Mouse (Mus musculus) forebrain, embryonic 13.5 days (tissue): ENCODE measurements around the gene Nr2c2. TPM values are rescaled to one million over a fixed set of nuclear protein-coding genes. Genes with fewer than 3 reads are reported as not detected.

Experiments used
- ATAC-seq: fragments of 200-750 bp; cut with Nextera tagmentation; 2 replicates; pipeline ENCODE4 v1.8.0; 2017
- H3K27ac ChIP-seq: fragments of 300-500 bp; sonication (generic); 2 replicates; pipeline ENCODE4 v1.5.1; 2015; ENCODE audit warnings: inconsistent platforms, mild to moderate bottlenecking, moderate library complexity
- H3K27me3 ChIP-seq: fragments of 300-500 bp; sonication (generic); 2 replicates; pipeline ENCODE4 v1.6.1; 2015; ENCODE audit warnings: mild to moderate bottlenecking, inconsistent platforms
- H3K36me3 ChIP-seq: fragments of 300-500 bp; sonication (generic); 2 replicates; pipeline ENCODE4 v1.6.1; 2015; ENCODE audit warnings: mild to moderate bottlenecking, inconsistent platforms; ENCODE audit not compliant: poor library complexity, severe bottlenecking
- H3K4me1 ChIP-seq: fragments of 300-500 bp; sonication (generic); 2 replicates; pipeline ENCODE4 v1.6.1; 2015; ENCODE audit warnings: inconsistent platforms
- H3K4me2 ChIP-seq: fragments of 300-500 bp; sonication (generic); 2 replicates; pipeline ENCODE4 v1.6.1; 2015; ENCODE audit warnings: inconsistent platforms, mild to moderate bottlenecking, moderate library complexity
- H3K4me3 ChIP-seq: fragments of 300-500 bp; sonication (generic); 2 replicates; pipeline ENCODE4 v1.5.1; 2015; ENCODE audit warnings: mild to moderate bottlenecking, inconsistent platforms
- H3K9ac ChIP-seq: fragments of 300-500 bp; sonication (generic); 2 replicates; pipeline ENCODE4 v1.6.1; 2015; ENCODE audit warnings: mild to moderate bottlenecking, inconsistent platforms
- H3K9me3 ChIP-seq: fragments of 300-500 bp; sonication (generic); replicated peaks from 2 replicates; pipeline ENCODE4 v1.6.1; 2016; ENCODE audit warnings: inconsistent platforms
- WGBS: fragments of 180-500 bp; shearing (Covaris S2); methylation state at CpG from one replicate; pipeline ENCODE4 v1.1.7; 2015; 5-methylcytosine and 5-hydroxymethylcytosine counted together
- polyA plus RNA-seq: library from polyadenylated mRNA; unstranded; fragments of >200 nt; fragmentation: Nextera tagmentation; extraction: Ambion mirVana; gene quantifications from 2 replicates; pipeline ENCODE4 v1.2.1, GENCODE M21; 2015

Gene Nr2c2
- polyA plus RNA-seq, 1 experiment from 2014 or later, result 21.7 TPM

GRCm38 (mm10) chr6:92132021-92132911 lies 41.1 kb downstream of the Nr2c2 start:
- H3K27ac ChIP-seq, result no peak overlapping the region
- no peaks in the 10 kb centered on the region for H3K4me1 ChIP-seq
- peaks cover 11% of the 10 kb centered on the region; the same call in 1 of the 2 replicates for H3K36me3 ChIP-seq
- no peaks in the 10 kb centered on the region for H3K9me3 ChIP-seq
- no peaks in the 10 kb centered on the region for H3K27me3 ChIP-seq
- no peak overlapping the region for H3K4me2 ChIP-seq
- no peak overlapping the region for H3K4me3 ChIP-seq
- H3K9ac ChIP-seq, result no peak overlapping the region
- no peak for ATAC-seq
- WGBS, result 86% methylated on average over 3 of the region's 3 CpGs

DNA sequence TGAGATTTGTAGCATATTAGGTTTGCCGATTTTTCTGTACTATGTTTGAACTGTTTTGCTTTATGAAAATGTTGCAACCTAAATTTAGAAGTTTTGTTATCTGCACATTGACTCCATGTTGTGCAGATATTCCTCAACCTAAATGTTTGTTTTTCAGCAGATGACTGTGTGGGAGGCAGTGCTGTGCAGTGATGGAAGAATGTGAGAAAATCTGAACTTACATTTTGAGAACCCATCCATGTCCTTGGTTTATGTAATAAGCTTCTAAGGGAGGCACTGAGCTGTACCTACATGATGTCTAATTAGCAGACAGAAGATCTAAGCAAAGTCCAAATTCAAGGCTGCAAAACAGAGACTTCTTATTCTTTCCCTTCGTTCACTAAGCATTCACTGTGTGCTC lies 42.4 kb downstream of the Nr2c2 start:
- H3K9me3 ChIP-seq, result no peaks in the 10 kb centered on the region
- no peak overlapping the region for H3K27ac ChIP-seq
- H3K9ac ChIP-seq, result no peak overlapping the region
- H3K27me3 ChIP-seq, result no peaks in the 10 kb centered on the region
- H3K4me1 ChIP-seq, result no peaks in the 10 kb centered on the region
- H3K36me3 ChIP-seq, result peaks cover 11% of the 10 kb centered on the region; the same call in 1 of the 2 replicates
- no peak overlapping the region for H3K4me3 ChIP-seq
- no peak for ATAC-seq
- WGBS, result 95% methylated on average over 2 of the region's 2 CpGs
- no peak overlapping the region for H3K4me2 ChIP-seq

GRCm38 (mm10) chr6:92136356-92136755 lies 45.2 kb downstream of the Nr2c2 start:
- WGBS, result 77% methylated on average over 2 of the region's 2 CpGs
- H3K9me3 ChIP-seq, result no peaks in the 10 kb centered on the region
- H3K4me3 ChIP-seq, result no peak overlapping the region
- no peak overlapping the region for H3K9ac ChIP-seq
- H3K4me1 ChIP-seq, result no peaks in the 10 kb centered on the region
- ATAC-seq, result no peak
- no peaks in the 10 kb centered on the region for H3K27me3 ChIP-seq
- peaks cover 24% of the 10 kb centered on the region for H3K36me3 ChIP-seq
- no peak overlapping the region for H3K27ac ChIP-seq
- H3K4me2 ChIP-seq, result no peak overlapping the region

DNA sequence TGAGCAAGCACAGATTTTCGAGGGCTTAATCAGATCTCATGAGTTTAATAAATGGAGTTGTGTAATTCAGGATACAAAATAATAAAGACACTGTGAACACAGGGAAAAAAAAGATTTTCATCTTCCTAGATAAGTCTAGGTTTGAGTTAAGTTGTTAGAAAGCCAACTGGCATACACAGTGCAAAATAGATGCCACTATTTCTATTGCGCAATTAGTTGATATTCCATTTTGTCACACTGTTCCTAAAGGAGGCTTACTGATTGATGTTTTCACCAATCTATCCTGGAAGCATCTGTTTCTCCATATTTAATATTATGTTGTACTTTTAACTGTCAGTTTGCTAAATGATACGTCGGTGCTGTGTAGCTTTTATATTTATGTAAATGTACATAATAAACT lies 54.7 kb downstream of the Nr2c2 start:
- Histone ChIP-seq H3K36me3 (peaks cover 49% of the 10 kb centered on the region), H3K9me3 (no peaks in the 10 kb centered on the region), H3K9ac (no peak overlapping the region), H3K4me2 (no peak overlapping the region), H3K4me1 (no peaks in the 10 kb centered on the region), H3K4me3 (no peak overlapping the region), H3K27ac (no peak overlapping the region), H3K27me3 (no peaks in the 10 kb centered on the region)
- WGBS, result 91% methylated on average over 4 of the region's 4 CpGs
- no peak for ATAC-seq

GRCm38 (mm10) chr6:92153774-92154173 lies 62.6 kb downstream of the Nr2c2 start:
- ATAC-seq, result no peak
- H3K9me3 ChIP-seq, result no peaks in the 10 kb centered on the region
- H3K27me3 ChIP-seq, result no peaks in the 10 kb centered on the region
- H3K4me3 ChIP-seq, result no peak overlapping the region
- no peak overlapping the region for H3K4me2 ChIP-seq
- peaks cover 85% of the 10 kb centered on the region for H3K36me3 ChIP-seq
- H3K4me1 ChIP-seq, result no peaks in the 10 kb centered on the region
- no peak overlapping the region for H3K9ac ChIP-seq
- no peak overlapping the region for H3K27ac ChIP-seq
- WGBS, result 90% methylated on average over 1 of the region's 1 CpGs

GRCm38 (mm10) chr6:92158801-92159200 lies 67.6 kb downstream of the Nr2c2 start:
- WGBS, result 91% methylated on average over 3 of the region's 3 CpGs
- Histone ChIP-seq H3K4me1 (no peaks in the 10 kb centered on the region), H3K36me3 (peaks cover 99% of the 10 kb centered on the region), H3K27ac (no peak overlapping the region), H3K4me3 (no peak overlapping the region), H3K4me2 (no peak overlapping the region), H3K9me3 (no peaks in the 10 kb centered on the region), H3K9ac (no peak overlapping the region), H3K27me3 (no peaks in the 10 kb centered on the region)
- no peak for ATAC-seq

- no peak overlapping the region for H3K4me3 ChIP-seq
- no peak overlapping the region for H3K9ac ChIP-seq
- no peaks in the 10 kb centered on the region for H3K9me3 ChIP-seq
- no peak overlapping the region for H3K4me2 ChIP-seq
- 90% methylated on average over 1 of the region's 1 CpGs for WGBS
- H3K27ac ChIP-seq, result no peak overlapping the region
- ATAC-seq, result no peak
- H3K27me3 ChIP-seq, result no peaks in the 10 kb centered on the region
- H3K4me1 ChIP-seq, result no peaks in the 10 kb centered on the region
- peaks cover 95% of the 10 kb centered on the region for H3K36me3 ChIP-seq
These were observed 71.5 kb downstream of the Nr2c2 start for GRCm38 (mm10) chr6:92162724-92163123.

DNA sequence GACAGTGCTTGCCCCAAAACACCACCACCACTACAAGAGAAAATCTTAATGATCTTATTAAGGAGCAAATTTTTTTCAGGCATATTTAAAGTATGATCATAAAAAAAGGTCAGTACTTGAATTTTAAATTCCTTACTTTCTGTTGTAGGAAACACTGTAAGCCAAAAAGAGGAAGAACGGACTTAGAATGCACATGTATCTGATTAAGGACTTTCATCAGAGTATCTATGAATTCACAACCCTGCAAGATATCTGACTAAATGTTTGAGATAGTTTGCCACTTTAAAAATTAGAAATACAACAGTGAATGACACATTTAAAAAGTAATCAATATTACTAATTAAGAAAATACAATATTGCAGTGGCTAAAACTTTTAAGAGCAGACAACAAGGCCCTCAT lies 85.3 kb downstream of the Nr2c2 start:
- Histone ChIP-seq H3K9ac (no peak overlapping the region), H3K36me3 (peaks cover 81% of the 10 kb centered on the region), H3K4me3 (no peak overlapping the region), H3K27me3 (no peaks in the 10 kb centered on the region), H3K27ac (no peak overlapping the region), H3K9me3 (no peaks in the 10 kb centered on the region; the same call in 1 of the 2 replicates), H3K4me1 (no peaks in the 10 kb centered on the region), H3K4me2 (no peak overlapping the region)
- no peak for ATAC-seq
- WGBS, result 92% methylated on average over 1 of the region's 1 CpGs

GRCm38 (mm10) chr6:92183621-92184131 lies 92.5 kb downstream of the Nr2c2 start, which contains the start of gene Mrps25:
Gene Mrps25 (minus strand): TSS chr6:92184033.
- Histone ChIP-seq H3K36me3 (peaks cover 42% of the 10 kb centered on the region), H3K4me3 (peak within 1 kb of the TSS; percentile 77), H3K9me3 (no peaks in the 10 kb centered on the region; the same call in 1 of the 2 replicates), H3K4me1 (peaks cover 16% of the 10 kb centered on the region), H3K9ac (peak within 1 kb of the TSS; percentile 83), H3K27me3 (no peaks in the 10 kb centered on the region), H3K4me2 (peak within 1 kb of the TSS; percentile 77), H3K27ac (peak within 1 kb of the TSS; percentile 57; the same call in 1 of the 2 replicates)
- under 1% methylated on average over 42 of the region's 42 CpGs for WGBS
- ATAC-seq, result peak; percentile 96

DNA sequence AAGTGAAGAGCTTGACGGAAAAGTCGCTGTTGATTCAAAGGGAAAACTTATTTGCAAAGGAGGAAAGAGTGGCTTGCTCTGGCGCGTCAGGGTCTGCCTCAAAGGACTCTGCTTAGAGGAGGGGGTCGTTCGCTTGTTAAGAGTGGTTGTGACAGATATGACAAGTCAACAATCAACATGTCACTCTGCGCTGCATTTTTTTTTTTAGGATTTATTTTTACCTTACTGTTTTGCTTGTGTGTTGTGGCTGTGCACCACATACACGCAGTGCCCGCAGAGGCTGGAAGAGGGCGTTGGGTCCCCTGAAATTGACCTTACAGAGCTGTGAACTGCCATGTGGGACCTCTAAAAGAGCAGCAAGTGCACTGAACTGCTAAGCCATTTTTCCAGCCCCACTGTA lies 93.0 kb downstream of the Nr2c2 start:
- Histone ChIP-seq H3K4me2 (peak overlapping the region; percentile 77), H3K27me3 (no peaks in the 10 kb centered on the region), H3K27ac (peak overlapping the region; percentile 57; the same call in 1 of the 2 replicates), H3K4me3 (peak overlapping the region; percentile 77), H3K4me1 (peaks cover 16% of the 10 kb centered on the region), H3K36me3 (peaks cover 42% of the 10 kb centered on the region), H3K9ac (peak overlapping the region; percentile 83), H3K9me3 (no peaks in the 10 kb centered on the region; the same call in 1 of the 2 replicates)
- WGBS, result 6% methylated on average over 10 of the region's 10 CpGs
- peak; percentile 84 for ATAC-seq

GRCm38 (mm10) chr6:92199414-92199813 lies 108.2 kb downstream of the Nr2c2 start:
- WGBS, result 98% methylated on average over 8 of the region's 8 CpGs
- no peak for ATAC-seq

DNA sequence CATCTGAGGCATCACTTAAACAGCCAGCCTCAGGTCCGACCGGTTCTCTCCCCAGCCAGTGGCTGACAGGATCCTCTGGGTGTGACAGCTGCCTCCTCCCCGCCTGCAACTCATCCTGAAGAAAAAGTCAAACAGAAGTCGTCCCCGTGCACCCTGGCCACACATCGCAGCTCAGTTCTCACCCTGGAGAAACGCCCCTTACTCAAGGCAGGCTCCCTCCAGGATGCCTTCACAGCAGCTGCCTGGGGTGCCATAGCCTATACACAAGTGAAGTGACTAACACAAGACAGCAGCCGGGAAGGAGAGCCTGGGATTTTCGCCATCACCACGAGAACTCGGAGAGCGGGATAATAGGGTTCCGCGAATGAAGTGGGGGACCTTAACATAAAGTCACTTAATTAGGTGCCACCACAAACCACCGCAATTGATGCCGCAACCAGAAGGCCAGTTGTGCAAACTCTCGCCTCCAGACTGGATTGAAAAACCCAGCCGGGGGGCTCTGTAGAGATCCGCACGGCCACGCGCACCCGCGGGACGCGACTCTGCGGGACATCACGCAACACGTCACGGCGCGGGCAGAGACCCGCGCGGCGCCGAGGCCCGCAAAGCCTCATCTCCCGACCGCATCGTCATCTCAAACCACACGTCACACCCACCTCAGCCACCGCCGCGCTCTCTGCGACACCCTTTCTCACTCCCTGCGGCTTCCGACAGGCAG lies 123.0 kb downstream of the Nr2c2 start:
- Histone ChIP-seq H3K4me2 (peak overlapping the region; percentile 98), H3K27me3 (peaks cover 3% of the 10 kb centered on the region; the same call in 1 of the 2 replicates), H3K9ac (peak overlapping the region; percentile 86), H3K9me3 (no peaks in the 10 kb centered on the region), H3K4me3 (peak overlapping the region; percentile 95), H3K4me1 (peaks cover 12% of the 10 kb centered on the region), H3K36me3 (peaks cover 12% of the 10 kb centered on the region), H3K27ac (peak overlapping the region; percentile 67)
- ATAC-seq, result peak; percentile 73
- WGBS, result under 1% methylated on average over 48 of the region's 48 CpGs

More at GRCm38 (mm10) chr6:92199414-92199813, 108.2 kb downstream of the Nr2c2 start:
- H3K27ac ChIP-seq, result no peak overlapping the region
- H3K9ac ChIP-seq, result no peak overlapping the region
- H3K4me1 ChIP-seq, result no peaks in the 10 kb centered on the region
- no peak overlapping the region for H3K4me3 ChIP-seq
- peaks cover 80% of the 10 kb centered on the region for H3K36me3 ChIP-seq
- no peak overlapping the region for H3K4me2 ChIP-seq
- no peaks in the 10 kb centered on the region for H3K27me3 ChIP-seq
- H3K9me3 ChIP-seq, result no peaks in the 10 kb centered on the region
